Mouse (Mus musculus) MEL (cell line): ENCODE results near the gene Ndufa13. TPM values are rescaled to one million over a fixed set of nuclear protein-coding genes. Genes with fewer than 3 reads are reported as not detected.

Experiments used
- DNase-seq: peaks from one replicate; pipeline ENCODE4 v3.0.0; 2011; ENCODE audit warnings: low read depth, low spot score
- H3K27ac ChIP-seq: 2 replicates; pipeline ENCODE4 v1.5.1; 2012; ENCODE audit warnings: low read depth, mild to moderate bottlenecking, control low read depth, low read length, moderate library complexity; ENCODE audit not compliant: control insufficient read depth
- H3K27me3 ChIP-seq, 2 experiments: fragments of 150-350 bp in 1 of 2; sonication (generic) in 1 of 2; 2 replicates each; pipeline ENCODE4 v1.6.1; 2012; ENCODE audit warnings: low read length in 2 of 2, mild to moderate bottlenecking in 2 of 2, improper control_type of control experiment in 1 of 2, moderate library complexity in 1 of 2; ENCODE audit not compliant: insufficient read depth in 2 of 2, control insufficient read depth in 1 of 2
- H3K36me3 ChIP-seq, 2 experiments: 2 replicates each; pipeline ENCODE4 v1.6.1; 2012 to 2014; ENCODE audit warnings: low read length in 2 of 2, improper control_type of control experiment in 1 of 2, inconsistent platforms in 1 of 2, mild to moderate bottlenecking in 1 of 2; ENCODE audit not compliant: insufficient read depth in 2 of 2, control insufficient read depth in 1 of 2
- H3K4me1 ChIP-seq, 2 experiments: fragments of 150-350 bp in 1 of 2; sonication (generic) in 1 of 2; 2 replicates each; pipeline ENCODE4 v1.6.1; 2012; ENCODE audit warnings: low read length in 2 of 2, improper control_type of control experiment in 1 of 2, mild to moderate bottlenecking in 1 of 2; ENCODE audit not compliant: insufficient read depth in 2 of 2, control insufficient read depth in 1 of 2
- H3K4me3 ChIP-seq, 2 experiments: fragments of 150-350 bp in 1 of 2; sonication (generic) in 1 of 2; 2 replicates each; pipeline ENCODE4 v1.5.1; 2012; ENCODE audit warnings: low read depth in 2 of 2, low read length in 2 of 2, mild to moderate bottlenecking in 2 of 2, moderate library complexity in 2 of 2, control low read depth in 1 of 2, improper control_type of control experiment in 1 of 2; ENCODE audit not compliant: control insufficient read depth in 1 of 2, insufficient read depth in 1 of 2
- H3K79me2 ChIP-seq: 2 replicates; pipeline ENCODE4 v1.6.1; 2012; ENCODE audit warnings: mild to moderate bottlenecking, low read length, moderate library complexity; ENCODE audit not compliant: control insufficient read depth, poor library complexity, insufficient read depth
- H3K9ac ChIP-seq: 2 replicates; pipeline ENCODE4 v1.6.1; 2012; ENCODE audit warnings: low read depth, mild to moderate bottlenecking, control low read depth, low read length, moderate library complexity; ENCODE audit not compliant: control insufficient read depth, poor library complexity, severe bottlenecking
- H3K9me3 ChIP-seq: fragments of 150-350 bp; sonication (generic); replicated peaks from 2 replicates; pipeline ENCODE4 v1.6.1; 2012; ENCODE audit warnings: mild to moderate bottlenecking, low read length, improper control_type of control experiment, moderate library complexity; ENCODE audit not compliant: insufficient read depth
- CHD1 ChIP-seq: IDR thresholded peaks from 2 replicates; pipeline ENCODE4 v1.6.1; 2012; ENCODE audit warnings: low read depth, mild to moderate bottlenecking, inconsistent platforms, low read length, improper control_type of control experiment
- CTCF ChIP-seq, 3 experiments: IDR thresholded peaks in 2 of 3; conservative IDR thresholded peaks in 1 of 3; 2 replicates each; pipeline ENCODE4 v1.5.1; 2011 to 2012; ENCODE audit warnings: low read length in 3 of 3, low read depth in 2 of 3, mild to moderate bottlenecking in 2 of 3, improper control_type of control experiment in 1 of 3, inconsistent platforms in 1 of 3, mixed read lengths in 1 of 3, moderate library complexity in 1 of 3; ENCODE audit not compliant: control insufficient read depth in 1 of 3, insufficient read depth in 1 of 3, poor library complexity in 1 of 3, severe bottlenecking in 1 of 3
- ELF1 ChIP-seq: IDR thresholded peaks from 2 replicates; pipeline ENCODE4 v1.6.1; 2014; ENCODE audit warnings: low read depth, mild to moderate bottlenecking, inconsistent platforms, low read length, improper control_type of control experiment, moderate library complexity
- ETS1 ChIP-seq: IDR thresholded peaks from 2 replicates; pipeline ENCODE4 v1.6.1; 2012; ENCODE audit warnings: low read depth, mild to moderate bottlenecking, inconsistent platforms, low read length, improper control_type of control experiment, moderate library complexity
- MAFK ChIP-seq: IDR thresholded peaks from 2 replicates; pipeline ENCODE4 v1.6.1; 2011; ENCODE audit warnings: low read depth, mild to moderate bottlenecking, low read length, improper control_type of control experiment, borderline replicate concordance
- MEF2A ChIP-seq: IDR thresholded peaks from 2 replicates; pipeline ENCODE4 v1.6.1; 2014; ENCODE audit warnings: low read depth, mild to moderate bottlenecking, inconsistent platforms, low read length, improper control_type of control experiment; ENCODE audit not compliant: poor library complexity, insufficient replicate concordance, severe bottlenecking; ENCODE audit errors: extremely low read depth
- MXI1 ChIP-seq: IDR thresholded peaks from 2 replicates; pipeline ENCODE4 v1.6.1; 2011; ENCODE audit warnings: mild to moderate bottlenecking, low read depth, low read length, improper control_type of control experiment
- MYC ChIP-seq: IDR thresholded peaks from 2 replicates; pipeline ENCODE4 v1.6.1; 2011; ENCODE audit warnings: low read depth, mild to moderate bottlenecking, low read length, improper control_type of control experiment, moderate library complexity
- NRF1 ChIP-seq: IDR thresholded peaks from 2 replicates; pipeline ENCODE4 v1.6.1; 2014; ENCODE audit warnings: low read depth, mild to moderate bottlenecking, inconsistent platforms, low read length, improper control_type of control experiment, moderate library complexity; ENCODE audit not compliant: poor library complexity, insufficient read depth, severe bottlenecking
- RAD21 ChIP-seq: IDR thresholded peaks from 2 replicates; pipeline ENCODE4 v1.6.1; 2011; ENCODE audit warnings: mild to moderate bottlenecking, low read depth, low read length, improper control_type of control experiment
- USF1 ChIP-seq: IDR thresholded peaks from 2 replicates; pipeline ENCODE4 v1.6.1; 2014; ENCODE audit warnings: low read depth, mild to moderate bottlenecking, inconsistent platforms, low read length, improper control_type of control experiment, moderate library complexity
- ZKSCAN1 ChIP-seq: IDR thresholded peaks from 2 replicates; pipeline ENCODE4 v1.6.1; 2012; ENCODE audit warnings: low read depth, mild to moderate bottlenecking, inconsistent platforms, low read length, improper control_type of control experiment, moderate library complexity
- ZMIZ1 ChIP-seq: IDR thresholded peaks from 2 replicates; pipeline ENCODE4 v1.6.1; 2012; ENCODE audit warnings: low read depth, mild to moderate bottlenecking, inconsistent platforms, low read length, improper control_type of control experiment, moderate library complexity
- polyA plus RNA-seq, 2 experiments: library from polyadenylated mRNA; stranded (reverse) in 1 of 2; unstranded in 1 of 2; fragments of >175 nt in 1 of 2; fragments of >200 nt in 1 of 2; gene quantifications; 2 replicates each; pipeline versions ENCODE4 v1.2.1 to v1.2.4; 2012; ENCODE audit warnings: low replicate concordance in 2 of 2, low read depth in 1 of 2; ENCODE audit not compliant: insufficient read length in 2 of 2, insufficient read depth in 1 of 2, missing spikeins in 1 of 2
- total RNA-seq: library from RNA; depleted of rRNA; stranded (reverse); fragments of 300-350 nt; gene quantifications from 2 replicates; pipeline ENCODE4 v1.2.3, GENCODE M21; 2012

Gene Ndufa13
- total and polyA plus RNA-seq, 3 experiments: 97.7 to 114 TPM; not detected in 1

DNA sequence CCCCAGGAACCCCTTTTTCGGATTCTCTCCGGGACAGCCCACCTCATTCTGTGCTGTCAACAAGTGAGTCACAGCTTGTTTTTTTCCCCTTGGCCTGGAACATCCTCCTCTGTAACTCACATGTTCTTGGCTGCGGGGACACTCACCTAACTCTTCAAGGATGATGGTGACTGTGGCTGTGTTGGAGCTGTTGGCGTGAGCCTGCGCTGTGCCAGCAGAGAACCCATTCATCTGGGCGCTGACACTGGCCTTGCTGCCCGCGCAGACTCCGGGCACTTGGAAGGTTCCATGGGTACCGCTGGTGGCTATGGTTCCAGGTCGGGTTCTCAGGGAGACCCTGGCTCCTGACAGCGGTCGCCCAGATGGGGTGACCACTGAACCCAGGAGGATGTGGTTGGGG lies 18.2 kb downstream of the Ndufa13 start:
- no peak overlapping the region for H3K4me3 ChIP-seq
- no peak overlapping the region for H3K27ac ChIP-seq
- no peaks in the 10 kb centered on the region for H3K9me3 ChIP-seq
- no peak for DNase-seq
- TF ChIP-seq CHD1: no peak
- no peaks in the 10 kb centered on the region for H3K36me3 ChIP-seq
- H3K79me2 ChIP-seq: no peaks in the 10 kb centered on the region
- H3K9ac ChIP-seq: no peak overlapping the region
- no peaks in the 10 kb centered on the region for H3K27me3 ChIP-seq
- no peaks in the 10 kb centered on the region for H3K4me1 ChIP-seq

DNA sequence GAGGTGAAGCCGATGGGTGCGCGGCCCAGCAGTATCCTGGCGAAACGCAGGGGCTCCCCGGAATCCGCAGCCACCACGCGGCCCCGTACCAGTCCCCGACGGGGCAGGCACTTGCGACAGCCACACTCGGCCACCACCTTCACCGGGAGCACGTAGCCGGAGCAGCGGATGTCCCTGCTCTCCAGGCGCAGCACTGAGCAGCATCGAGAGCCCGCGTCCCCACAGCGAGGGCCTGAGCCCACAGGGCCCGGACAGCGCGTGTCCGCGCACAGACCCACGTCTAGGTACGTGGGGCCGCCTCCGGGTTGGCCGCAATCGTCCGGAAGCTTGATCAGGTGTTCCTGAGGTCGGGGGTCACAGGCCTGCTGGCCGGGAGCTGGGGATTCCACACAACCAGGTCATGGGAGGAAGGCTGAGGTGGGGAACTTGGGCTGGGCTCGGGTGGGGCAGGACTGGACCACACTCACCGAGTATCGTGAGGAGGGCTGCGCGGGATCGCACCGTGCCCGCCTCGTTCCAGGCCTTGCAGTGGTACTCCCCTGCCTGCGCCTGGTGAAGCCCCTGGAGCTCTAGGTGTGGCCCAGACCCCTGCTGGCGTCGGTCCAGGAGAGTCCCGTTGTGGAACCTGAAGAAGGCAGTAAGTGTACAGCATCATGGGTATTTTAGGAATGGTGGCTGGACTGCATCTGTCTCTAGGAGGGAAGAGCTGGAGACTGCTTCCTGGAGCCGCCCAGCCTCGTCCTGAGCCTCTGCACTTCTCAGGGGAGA lies 19.3 kb downstream of the Ndufa13 start:
- no peaks in the 10 kb centered on the region for H3K4me1 ChIP-seq
- H3K9me3 ChIP-seq: no peaks in the 10 kb centered on the region
- no peak overlapping the region for H3K27ac ChIP-seq
- no peaks in the 10 kb centered on the region for H3K27me3 ChIP-seq
- H3K79me2 ChIP-seq: no peaks in the 10 kb centered on the region
- H3K4me3 ChIP-seq: no peak overlapping the region
- DNase-seq: no peak
- TF ChIP-seq ELF1: no peak
- no peak for TF ChIP-seq ZMIZ1
- TF ChIP-seq ZKSCAN1: no peak
- TF ChIP-seq USF1: no peak
- no peak for TF ChIP-seq NRF1
- TF ChIP-seq ETS1: no peak
- TF ChIP-seq MYC: no peak
- no peak for TF ChIP-seq CTCF (IDR thresholded peaks at IDR 0.05 in 2 of 3, conservative IDR thresholded peaks at IDR 0.05 in 1 of 3; ENCODE audit: control insufficient read depth in 1 of 3, insufficient read depth in 1 of 3, low read depth in 2 of 3, low read length in 3 of 3, poor library complexity in 1 of 3, severe bottlenecking in 1 of 3)
- TF ChIP-seq MAFK: no peak
- TF ChIP-seq MXI1: no peak
- no peak for TF ChIP-seq RAD21
- TF ChIP-seq MEF2A: no peak
- no peaks in the 10 kb centered on the region for H3K36me3 ChIP-seq
- no peak overlapping the region for H3K9ac ChIP-seq
